Mouse (Mus musculus) kidney, postnatal 0 days (tissue): ENCODE measurements at regions not wholly inside any gene's neighbourhood (a gene's known extent, or its start where the extent isn't known, plus 50 kb on each side); places are given as distances from the start of the nearest gene placed in this dataset.
A peak's percentile ranks its signal among the peaks of the same experiment; 100 is the strongest.

ENCODE experiments used
- ATAC-seq: fragments of 200-750 bp; cut with Nextera tagmentation; replicated peaks from 2 replicates; pipeline ENCODE4 v1.8.0; 2017; ENCODE audit warnings: low read depth, moderate number of reproducible peaks, moderate TSS enrichment, moderate library complexity; ENCODE audit not compliant: low FRiP score
- DNase-seq: peaks from one replicate; pipeline ENCODE4 v3.0.0-alpha.2; 2016; ENCODE audit warnings: low spot score
- H3K27ac ChIP-seq: fragments of 300-500 bp; sonication (generic); 2 replicates; pipeline ENCODE4 v1.5.1; 2014; ENCODE audit warnings: mild to moderate bottlenecking
- H3K27me3 ChIP-seq: fragments of 300-500 bp; sonication (generic); 2 replicates; pipeline ENCODE4 v1.6.1; 2014; ENCODE audit warnings: low read length, mixed read lengths; ENCODE audit not compliant: insufficient read depth
- H3K36me3 ChIP-seq: fragments of 300-500 bp; sonication (generic); 2 replicates; pipeline ENCODE4 v1.6.1; 2014; ENCODE audit warnings: low read length, mixed read lengths; ENCODE audit not compliant: insufficient read depth
- H3K4me1 ChIP-seq: fragments of 300-500 bp; sonication (generic); replicated peaks from 2 replicates; pipeline ENCODE4 v1.6.1; 2014; ENCODE audit warnings: antibody characterized with exemption, low read length, mixed read lengths; ENCODE audit not compliant: insufficient read depth
- H3K4me2 ChIP-seq: fragments of 300-500 bp; sonication (generic); 2 replicates; pipeline ENCODE4 v1.6.1; 2014; ENCODE audit warnings: mild to moderate bottlenecking, low read length, moderate library complexity, mixed read lengths
- H3K4me3 ChIP-seq: fragments of 300-500 bp; sonication (generic); replicated peaks from 2 replicates; pipeline ENCODE4 v1.5.1; 2014; ENCODE audit warnings: low read depth, low read length
- H3K9ac ChIP-seq: fragments of 300-500 bp; sonication (generic); 2 replicates; pipeline ENCODE4 v1.6.1; 2014; ENCODE audit warnings: low read depth, low read length
- H3K9me3 ChIP-seq: fragments of 300-500 bp; sonication (generic); replicated peaks from 2 replicates; pipeline ENCODE4 v1.6.1; 2016; ENCODE audit warnings: low read length, inconsistent platforms, mixed read lengths
- CTCF ChIP-seq: IDR thresholded peaks from 2 replicates; pipeline ENCODE4 v1.5.1; 2016; ENCODE audit warnings: antibody characterized with exemption, low read depth, mild to moderate bottlenecking, moderate library complexity
- WGBS: fragments of 180-500 bp; shearing (Covaris S2); extraction: QIAGEN DNeasy Blood & Tissue Kit; methylation state at CpG from one replicate; pipeline ENCODE4 v1.1.7; 2014; 5-methylcytosine and 5-hydroxymethylcytosine counted together

DNA sequence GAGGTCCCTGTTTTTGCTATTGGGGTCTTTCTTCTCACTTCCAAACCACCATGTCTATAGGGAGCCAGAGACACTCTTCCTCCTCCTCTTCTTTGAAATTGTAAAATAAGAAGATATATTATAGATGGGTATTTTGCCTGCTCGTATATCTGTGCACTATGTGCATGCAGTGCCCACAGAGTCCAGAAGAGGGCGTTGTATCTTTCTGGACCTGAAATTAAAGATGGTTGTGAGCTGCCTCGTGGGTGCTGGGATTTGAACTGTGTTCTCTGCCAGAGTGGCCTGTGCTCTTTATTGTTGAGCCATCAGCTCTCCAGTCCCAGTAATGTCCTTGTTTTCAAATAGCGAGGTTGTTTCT is 285.7 kb upstream of the Gm10131 start:
- Histone ChIP-seq H3K9me3 (no peaks in the 10 kb centered on the region), H3K36me3 (no peaks in the 10 kb centered on the region), H3K27me3 (no peaks in the 10 kb centered on the region), H3K27ac (no peak overlapping the region), H3K4me3 (no peak overlapping the region), H3K9ac (no peak overlapping the region), H3K4me2 (0 out of 2 replicates have a peak overlapping the region, but pooled peaks have one; percentile 0), H3K4me1 (no peaks in the 10 kb centered on the region)
- no peak for DNase-seq
- TF ChIP-seq CTCF, result peak; percentile 46
- 63% methylated on average over 4 of the region's 4 CpGs for WGBS
- ATAC-seq, result no peak

DNA sequence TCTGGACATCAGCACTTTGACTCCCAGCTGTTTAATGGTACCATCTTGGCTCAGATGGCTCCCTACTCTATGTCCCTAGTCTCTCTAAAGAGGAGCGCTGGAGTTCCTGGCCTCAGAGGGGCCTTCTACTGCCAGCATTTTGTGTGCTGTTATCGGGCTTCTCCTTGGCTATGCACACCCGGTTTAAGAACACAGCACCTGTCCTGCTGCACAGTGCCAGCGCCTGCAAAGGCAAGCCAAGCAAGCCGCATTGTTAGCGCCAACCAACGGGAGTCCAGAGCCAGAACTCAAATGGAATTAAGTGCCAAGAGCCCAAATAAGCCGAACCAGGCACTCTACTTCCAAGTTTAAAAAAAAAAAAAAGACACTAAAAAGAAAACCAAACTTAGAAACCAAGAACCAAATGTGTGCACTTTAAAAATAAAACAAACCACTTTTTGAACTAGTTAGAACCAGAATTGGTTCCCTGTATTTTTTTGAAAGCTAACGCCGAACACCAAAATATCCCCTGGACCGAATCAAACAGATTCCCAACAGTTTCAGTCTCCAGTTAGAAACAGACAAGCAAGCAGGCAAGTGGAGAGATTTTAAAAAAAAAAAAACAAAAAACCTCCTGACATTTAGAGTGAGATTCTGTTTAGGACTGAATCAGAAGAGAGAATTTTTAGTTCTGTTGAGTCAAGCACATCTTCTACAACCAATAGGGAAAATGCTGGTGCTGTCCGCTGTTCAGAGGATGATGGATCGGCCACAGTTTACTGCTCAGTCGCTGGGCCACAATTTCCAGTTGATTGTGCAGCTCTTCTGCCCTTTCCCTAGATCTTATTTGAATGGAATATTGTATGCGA is 281.7 kb upstream of the Gm10131 start:
- no peak for DNase-seq
- no peaks in the 10 kb centered on the region for H3K27me3 ChIP-seq
- TF ChIP-seq CTCF, result no peak
- WGBS, result 83% methylated on average over 15 of the region's 15 CpGs
- H3K4me2 ChIP-seq, result no peak overlapping the region
- H3K9ac ChIP-seq, result no peak overlapping the region
- no peaks in the 10 kb centered on the region for H3K36me3 ChIP-seq
- no peak overlapping the region for H3K27ac ChIP-seq
- H3K9me3 ChIP-seq, result no peaks in the 10 kb centered on the region
- no peaks in the 10 kb centered on the region for H3K4me1 ChIP-seq
- no peak for ATAC-seq
- no peak overlapping the region for H3K4me3 ChIP-seq

DNA sequence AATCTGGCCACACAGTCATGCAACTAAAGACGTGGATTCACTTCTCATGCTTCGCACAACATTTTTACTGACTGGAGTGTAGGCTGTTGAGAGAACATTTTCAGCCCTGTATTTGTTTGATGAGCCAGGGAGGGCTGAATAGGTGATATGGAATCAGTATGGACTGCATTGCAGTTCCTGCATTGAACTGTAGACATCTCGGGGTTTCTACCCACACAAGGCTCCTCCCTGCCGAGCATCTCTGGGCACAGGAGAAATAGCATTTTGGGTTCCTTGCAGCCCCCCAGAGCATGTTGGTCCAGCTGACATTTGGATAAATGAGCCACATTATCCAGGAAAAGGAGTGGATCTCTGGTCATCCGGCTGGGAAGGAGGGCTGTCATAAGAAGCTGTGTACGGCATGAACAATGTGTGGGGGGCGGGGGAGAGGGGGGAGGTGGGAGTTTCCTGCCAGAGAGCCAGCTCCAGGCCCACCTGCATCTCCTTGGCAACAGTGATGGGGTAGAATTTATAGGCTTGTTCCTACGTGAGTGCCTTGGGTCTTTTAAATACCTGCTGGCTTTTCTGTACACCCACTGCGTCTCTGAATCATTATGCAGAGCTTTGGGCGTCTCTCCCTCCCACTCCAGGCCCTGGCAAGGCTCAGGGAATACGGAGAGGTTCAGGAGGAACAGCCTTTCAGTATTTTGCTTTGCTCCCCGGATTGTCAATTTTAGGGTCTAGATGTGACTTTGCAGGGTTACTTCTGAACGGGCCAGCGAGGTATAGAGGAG is 280.9 kb upstream of the Gm10131 start:
- ATAC-seq (no peak), DNase-seq (peak; percentile 21)
- Histone ChIP-seq H3K9me3 (no peaks in the 10 kb centered on the region), H3K9ac (no peak overlapping the region), H3K4me3 (no peak overlapping the region), H3K36me3 (no peaks in the 10 kb centered on the region), H3K4me1 (no peaks in the 10 kb centered on the region), H3K27me3 (no peaks in the 10 kb centered on the region), H3K4me2 (no peak overlapping the region), H3K27ac (no peak overlapping the region)
- TF ChIP-seq CTCF, result no peak
- 30% methylated on average over 14 of the region's 14 CpGs for WGBS

DNA sequence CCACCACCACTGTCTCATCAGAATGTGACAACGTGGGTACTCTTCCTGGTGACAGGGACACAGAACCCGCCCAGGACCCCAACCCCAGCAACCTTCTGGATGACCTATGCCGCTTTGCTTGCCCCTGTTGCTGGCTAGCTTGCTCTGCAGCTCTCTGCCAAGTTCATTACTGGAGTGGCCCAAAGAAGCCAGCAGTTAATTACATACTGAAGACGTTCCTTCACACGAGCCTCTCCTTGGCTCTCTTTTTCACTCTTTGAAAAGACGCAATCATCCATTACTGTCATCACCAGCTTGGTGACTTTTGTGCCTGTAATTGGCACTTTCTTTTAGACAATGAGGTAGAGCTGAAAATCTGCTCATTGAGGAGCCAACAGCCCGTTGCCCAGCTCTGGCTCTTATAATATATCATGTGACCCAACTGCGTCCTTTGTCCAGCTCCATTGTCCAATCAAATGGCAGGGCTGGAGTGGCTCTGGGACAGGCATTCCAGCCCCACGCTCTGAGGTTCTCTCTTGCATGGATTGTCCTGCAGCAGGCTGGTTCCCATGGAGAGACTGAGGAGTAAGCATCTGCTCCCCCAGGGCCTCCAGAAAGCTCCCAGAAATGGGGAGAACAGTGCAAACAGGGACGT is 274.4 kb upstream of the Gm10131 start:
- no peak for ATAC-seq
- Histone ChIP-seq H3K27ac (no peak overlapping the region), H3K4me2 (no peak overlapping the region), H3K9me3 (no peaks in the 10 kb centered on the region), H3K4me1 (no peaks in the 10 kb centered on the region), H3K4me3 (no peak overlapping the region), H3K27me3 (no peaks in the 10 kb centered on the region), H3K36me3 (no peaks in the 10 kb centered on the region), H3K9ac (no peak overlapping the region)
- DNase-seq, result no peak
- no peak for TF ChIP-seq CTCF
- 87% methylated on average over 10 of the region's 10 CpGs for WGBS

DNA sequence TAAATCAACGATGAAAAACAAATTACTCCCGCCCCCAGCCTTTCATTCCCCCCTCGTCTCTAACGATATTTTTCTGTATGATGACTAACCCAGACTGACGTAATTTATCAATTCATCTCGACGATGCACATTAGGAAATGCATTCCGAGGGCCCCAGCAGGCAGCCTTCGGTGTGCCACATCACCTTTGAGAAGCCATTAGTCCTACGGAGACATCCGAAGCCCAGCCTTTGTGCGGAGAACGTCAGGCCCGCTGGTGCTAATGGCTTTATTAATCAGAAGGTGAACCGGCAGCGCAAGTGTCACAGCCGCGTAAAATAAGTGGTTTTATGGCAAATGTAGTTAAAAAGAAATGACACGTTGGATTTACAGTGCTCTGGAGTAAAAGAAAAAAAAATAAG is 269.1 kb upstream of the Gm10131 start:
- H3K27me3 ChIP-seq, result no peaks in the 10 kb centered on the region
- DNase-seq (no peak), ATAC-seq (no peak)
- H3K4me3 ChIP-seq, result no peak overlapping the region
- H3K36me3 ChIP-seq, result no peaks in the 10 kb centered on the region
- WGBS, result 50% methylated on average over 19 of the region's 19 CpGs
- H3K4me2 ChIP-seq, result peak overlapping the region; percentile 3; the same call in 1 of the 2 replicates
- TF ChIP-seq CTCF, result no peak
- no peaks in the 10 kb centered on the region for H3K9me3 ChIP-seq
- no peak overlapping the region for H3K27ac ChIP-seq
- no peak overlapping the region for H3K9ac ChIP-seq
- no peaks in the 10 kb centered on the region for H3K4me1 ChIP-seq

DNA sequence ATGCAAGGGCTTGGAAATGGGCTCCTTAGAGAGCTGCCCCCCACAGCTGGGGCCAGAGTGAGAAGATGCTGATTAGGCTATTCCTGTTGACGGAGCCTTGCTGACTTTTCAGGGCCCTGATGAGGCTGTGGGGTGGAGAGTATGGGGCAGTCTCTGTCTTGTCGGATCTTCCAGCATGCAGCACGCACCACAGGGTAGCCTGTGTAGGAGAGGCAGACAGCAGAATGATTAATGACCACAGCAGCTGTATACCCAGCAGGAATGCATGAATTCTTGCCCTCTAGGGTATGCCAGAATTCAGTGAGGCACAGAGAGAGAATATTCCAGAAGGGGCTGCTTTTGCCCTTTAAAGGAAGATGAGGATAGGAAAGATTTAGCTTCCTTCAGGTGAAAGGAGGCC is 265.6 kb upstream of the Gm10131 start:
- H3K36me3 ChIP-seq, result no peaks in the 10 kb centered on the region
- no peak overlapping the region for H3K27ac ChIP-seq
- no peak overlapping the region for H3K4me2 ChIP-seq
- H3K4me3 ChIP-seq, result no peak overlapping the region
- no peaks in the 10 kb centered on the region for H3K27me3 ChIP-seq
- DNase-seq, result peak; percentile 74
- no peaks in the 10 kb centered on the region for H3K9me3 ChIP-seq
- no peaks in the 10 kb centered on the region for H3K4me1 ChIP-seq
- 20% methylated on average over 3 of the region's 3 CpGs for WGBS
- TF ChIP-seq CTCF, result no peak
- H3K9ac ChIP-seq, result no peak overlapping the region
- ATAC-seq, result peak; percentile 86
